Mouse (Mus musculus): ENCODE measurements around the gene Krtap4-1. TPM values are rescaled to one million over a fixed set of nuclear protein-coding genes. Genes with fewer than 3 reads are reported as not detected.
"Not testable (repeated sequence)": the region's sequence is repeated elsewhere in the genome, so short reads cannot be mapped to it uniquely, and the experiment has no call there.

Krtap4-1 gene
- polyA plus RNA-seq, 1 experiment from 2014 or later: not detected

DNA sequence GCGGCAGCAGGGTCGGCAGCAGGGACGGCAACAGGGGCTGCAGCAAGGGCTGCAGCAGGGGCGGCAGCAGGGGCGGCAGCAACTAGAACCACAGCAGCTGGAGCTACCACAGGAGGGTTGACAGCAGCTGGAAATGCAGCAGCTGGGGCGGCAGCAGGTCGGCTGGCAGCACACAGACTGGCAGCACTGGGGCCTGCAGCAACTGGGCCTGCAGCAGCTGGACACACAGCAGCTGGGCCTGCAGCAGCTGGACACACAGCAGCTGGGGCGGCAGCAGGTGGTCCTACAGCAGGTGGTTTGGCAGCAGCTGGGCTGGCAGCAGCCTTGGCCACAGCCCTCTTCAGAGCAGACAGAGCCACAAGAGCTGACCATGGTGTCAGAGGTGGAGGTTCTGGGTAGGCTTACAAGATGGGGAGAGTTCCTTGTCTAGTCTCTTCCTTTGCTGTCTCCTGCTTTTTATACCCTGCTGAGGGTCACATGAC is 6.7 kb upstream of the Krtap4-1 start, which contains the start of gene Krtap4-2:
Gene Krtap4-2 (minus strand): TSS at position 432 of the 482 bp plus-strand sequence.
- Histone ChIP-seq H3K4me1 (replicated peaks) (no peaks in the 10 kb centered on the region), H3K4me3 (no peak within 1 kb of the TSS), H3K9ac (no peak within 1 kb of the TSS), H3K27ac (replicated peaks) (no peak within 1 kb of the TSS), H3K4me2 (no peak within 1 kb of the TSS), H3K36me3 (no peaks in the 10 kb centered on the region), H3K27me3 (no peaks in the 10 kb centered on the region), H3K9me3 (no peaks in the 10 kb centered on the region)
- 38% methylated on average over 8 of the region's 8 CpGs for WGBS
- ATAC-seq (ENCODE audit: low FRiP score, low read depth): no peak

DNA sequence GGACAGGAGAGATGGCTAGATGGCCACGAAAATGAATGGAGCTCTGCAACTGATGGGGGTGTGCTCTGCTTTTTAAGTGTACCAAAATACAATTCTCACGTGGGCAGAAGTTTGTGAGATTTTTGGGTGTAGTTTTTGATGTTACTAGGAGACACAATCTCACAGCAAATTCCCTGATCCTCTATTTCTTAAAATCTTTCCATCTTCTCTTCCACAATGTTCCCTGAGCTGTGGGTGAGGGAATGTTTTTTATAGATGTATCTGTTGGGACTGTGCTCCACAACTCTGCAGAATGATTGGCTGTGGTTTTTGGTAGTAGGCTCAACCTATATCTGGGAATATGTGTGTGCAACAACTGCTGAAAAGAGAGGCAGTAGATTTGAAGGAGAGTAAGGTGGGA is 5.3 kb upstream of the Krtap4-1 start:
- Histone ChIP-seq H3K4me3 (no peak overlapping the region), H3K36me3 (no peaks in the 10 kb centered on the region), H3K9ac (no peak overlapping the region), H3K27me3 (no peaks in the 10 kb centered on the region), H3K27ac (replicated peaks) (no peak overlapping the region), H3K4me2 (no peak overlapping the region), H3K9me3 (no peaks in the 10 kb centered on the region), H3K4me1 (replicated peaks) (no peaks in the 10 kb centered on the region)
- no peak for ATAC-seq (ENCODE audit: low FRiP score, low read depth)
- 67% methylated on average over 2 of the region's 2 CpGs for WGBS

DNA sequence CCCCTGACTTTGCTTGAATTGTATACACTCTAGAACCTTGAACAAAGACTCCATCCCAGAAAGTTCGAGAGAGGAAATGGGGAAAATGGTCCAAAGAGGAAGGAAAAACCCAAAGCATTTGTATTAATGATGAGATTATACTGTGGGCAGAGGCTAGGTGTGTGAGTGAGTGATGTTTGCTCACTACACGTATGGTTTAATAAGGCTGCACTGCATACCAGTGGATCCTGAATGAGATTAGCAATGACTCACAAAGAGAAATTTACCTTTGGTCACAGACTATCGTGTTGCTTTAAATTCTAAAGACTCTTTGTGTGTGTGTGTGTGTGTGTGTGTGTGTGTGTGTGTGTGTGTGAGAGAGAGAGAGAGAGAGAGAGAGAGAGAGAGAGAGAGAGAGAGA is 2.9 kb upstream of the Krtap4-1 start:
- no peak for ATAC-seq (ENCODE audit: low FRiP score, low read depth)
- Histone ChIP-seq H3K27me3 (no peaks in the 10 kb centered on the region), H3K4me3 (no peak overlapping the region), H3K4me1 (replicated peaks) (no peaks in the 10 kb centered on the region), H3K9ac (no peak overlapping the region), H3K4me2 (no peak overlapping the region), H3K36me3 (no peaks in the 10 kb centered on the region), H3K9me3 (no peaks in the 10 kb centered on the region), H3K27ac (replicated peaks) (no peak overlapping the region)
- 81% methylated on average over 3 of the region's 3 CpGs for WGBS

- no peak within 1 kb of the TSS for H3K4me3 ChIP-seq
- no peaks in the 10 kb centered on the region for H3K9me3 ChIP-seq
- WGBS: 94% methylated on average over 2 of the region's 2 CpGs
- H3K27ac ChIP-seq (replicated peaks): no peak within 1 kb of the TSS
- ATAC-seq (ENCODE audit: low FRiP score, low read depth): no peak
- H3K4me1 ChIP-seq (replicated peaks): no peaks in the 10 kb centered on the region
- H3K4me2 ChIP-seq: no peak within 1 kb of the TSS
- H3K36me3 ChIP-seq: no peaks in the 10 kb centered on the region
- no peak within 1 kb of the TSS for H3K9ac ChIP-seq
- H3K27me3 ChIP-seq: no peaks in the 10 kb centered on the region
Measured at GRCm38 (mm10) chr11:99620335-99620734, 7.7 kb downstream of the Krtap4-1 start, which contains the start of gene Gm11562. Gene Gm11562 (minus strand): TSS chr11:99620435.

GRCm38 (mm10) chr11:99614796-99615363 is 13.2 kb downstream of the Krtap4-1 start, which contains the start of gene Krtap2-4:
Gene Krtap2-4 (minus strand): TSS chr11:99614846.
- WGBS: 78% methylated on average over 3 of the region's 3 CpGs
- H3K4me3 ChIP-seq: no peak within 1 kb of the TSS
- no peaks in the 10 kb centered on the region for H3K27me3 ChIP-seq
- H3K36me3 ChIP-seq: no peaks in the 10 kb centered on the region
- H3K27ac ChIP-seq (replicated peaks): no peak within 1 kb of the TSS
- no peak for ATAC-seq (ENCODE audit: low FRiP score, low read depth)
- H3K9me3 ChIP-seq: no peaks in the 10 kb centered on the region
- H3K4me1 ChIP-seq (replicated peaks): no peaks in the 10 kb centered on the region
- no peak within 1 kb of the TSS for H3K4me2 ChIP-seq
- H3K9ac ChIP-seq: no peak within 1 kb of the TSS

DNA sequence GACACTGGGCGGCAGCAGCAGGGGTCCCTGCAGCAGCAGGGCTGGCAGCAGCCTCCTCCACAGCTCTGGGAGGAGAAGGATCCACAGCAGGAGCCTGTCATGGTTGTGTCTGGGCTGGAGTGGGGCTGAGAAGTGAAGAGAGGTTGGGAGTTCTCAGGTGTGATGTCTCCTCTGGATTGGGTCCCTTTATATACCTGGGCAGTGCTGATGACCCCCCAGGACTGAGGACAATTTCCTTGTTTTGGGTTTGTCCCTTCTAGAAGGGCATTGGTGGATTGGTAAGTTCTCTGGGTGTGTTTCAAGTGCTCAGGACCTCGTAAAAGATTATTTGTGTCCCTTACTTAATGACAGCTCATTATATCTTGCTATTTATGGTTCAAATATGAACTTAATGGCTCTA is 17.9 kb downstream of the Krtap4-1 start, which contains the start of gene Gm11937:
Gene Gm11937 (minus strand): TSS at position 101 of the 400 bp plus-strand sequence.
- H3K4me3 ChIP-seq; H3K4me2 ChIP-seq; ATAC-seq (ENCODE audit: low FRiP score, low read depth); H3K4me1 ChIP-seq (replicated peaks); H3K27me3 ChIP-seq; H3K36me3 ChIP-seq; H3K27ac ChIP-seq (replicated peaks); H3K9ac ChIP-seq; H3K9me3 ChIP-seq: not testable (repeated sequence)
- 79% methylated on average over 1 of the region's 2 CpGs for WGBS

DNA sequence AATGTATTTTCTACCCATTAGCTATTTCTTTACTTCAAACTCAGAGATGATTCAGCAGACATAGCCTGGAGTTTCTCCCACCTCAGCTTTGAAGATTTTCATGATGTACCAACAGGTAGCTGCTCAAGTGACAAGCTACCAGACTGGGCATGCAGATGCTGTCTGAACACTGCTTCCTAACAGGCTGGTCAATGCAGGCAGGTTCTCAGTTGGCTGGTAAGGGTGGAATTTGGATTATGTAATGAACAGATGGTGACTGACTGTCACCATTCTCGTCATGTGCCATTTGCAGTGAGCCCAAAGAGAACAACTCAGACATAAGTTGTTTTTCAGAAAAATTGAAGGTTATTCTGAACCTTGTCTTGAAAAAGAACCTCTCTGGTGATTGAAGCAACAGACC is 18.9 kb downstream of the Krtap4-1 start:
- 68% methylated on average over 1 of the region's 1 CpGs for WGBS
- ATAC-seq (ENCODE audit: low FRiP score, low read depth): no peak
- Histone ChIP-seq H3K4me1 (replicated peaks) (no peaks in the 10 kb centered on the region), H3K4me2 (no peak overlapping the region), H3K4me3 (no peak overlapping the region), H3K9me3 (no peaks in the 10 kb centered on the region), H3K36me3 (no peaks in the 10 kb centered on the region), H3K9ac (no peak overlapping the region), H3K27me3 (no peaks in the 10 kb centered on the region), H3K27ac (replicated peaks) (no peak overlapping the region)

DNA sequence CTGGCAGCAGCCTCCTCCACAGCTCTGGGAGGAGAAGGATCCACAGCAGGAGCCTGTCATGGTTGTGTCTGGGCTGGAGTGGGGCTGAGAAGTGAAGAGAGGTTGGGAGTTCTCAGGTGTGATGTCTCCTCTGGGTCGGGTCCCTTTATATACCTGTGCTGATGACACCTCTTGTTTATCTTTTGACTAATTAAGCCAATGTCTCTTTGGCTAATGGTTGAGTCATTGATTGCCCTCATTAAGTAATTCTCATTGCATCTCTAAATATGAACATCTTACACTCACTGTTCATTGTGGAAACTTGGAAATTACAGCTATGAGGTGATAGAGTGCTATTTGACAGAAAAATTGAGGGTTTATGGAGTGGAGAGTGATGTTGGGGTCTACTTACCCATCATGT is 24.8 kb downstream of the Krtap4-1 start, which contains the start of gene Gm11938:
Gene Gm11938 (minus strand): TSS at position 101 of the 400 bp plus-strand sequence.
- H3K4me3 ChIP-seq; H3K9ac ChIP-seq; H3K4me1 ChIP-seq (replicated peaks); H3K27ac ChIP-seq (replicated peaks); ATAC-seq (ENCODE audit: low FRiP score, low read depth); H3K4me2 ChIP-seq; H3K36me3 ChIP-seq; H3K27me3 ChIP-seq; H3K9me3 ChIP-seq: not testable (repeated sequence)
- 88% methylated on average over 1 of the region's 1 CpGs for WGBS

- ATAC-seq (ENCODE audit: low FRiP score, low read depth); H3K27me3 ChIP-seq; H3K4me2 ChIP-seq; H3K9ac ChIP-seq; H3K27ac ChIP-seq (replicated peaks); H3K9me3 ChIP-seq; H3K4me1 ChIP-seq (replicated peaks); H3K36me3 ChIP-seq; H3K4me3 ChIP-seq: not testable (repeated sequence)
- 80% methylated on average over 6 of the region's 6 CpGs for WGBS
Measured at GRCm38 (mm10) chr11:99597742-99598141, 30.3 kb downstream of the Krtap4-1 start, which contains the start of gene Krtap9-3. Gene Krtap9-3 (minus strand): TSS chr11:99598105.

- H3K27ac ChIP-seq (replicated peaks): no peak within 1 kb of the TSS
- 83% methylated on average over 6 of the region's 6 CpGs for WGBS
- no peaks in the 10 kb centered on the region for H3K27me3 ChIP-seq
- no peak for ATAC-seq (ENCODE audit: low FRiP score, low read depth)
- H3K4me2 ChIP-seq: no peak within 1 kb of the TSS
- no peaks in the 10 kb centered on the region for H3K4me1 ChIP-seq (replicated peaks)
- no peaks in the 10 kb centered on the region for H3K36me3 ChIP-seq
- no peaks in the 10 kb centered on the region for H3K9me3 ChIP-seq
- H3K4me3 ChIP-seq: no peak within 1 kb of the TSS
- H3K9ac ChIP-seq: no peak within 1 kb of the TSS
Measured at GRCm38 (mm10) chr11:99590981-99591380, 37.1 kb downstream of the Krtap4-1 start, which contains the start of gene Krtap1-3. Gene Krtap1-3 (minus strand): TSS chr11:99591339.

GRCm38 (mm10) chr11:99585096-99585495 is 42.9 kb downstream of the Krtap4-1 start:
- Histone ChIP-seq H3K36me3 (no peaks in the 10 kb centered on the region), H3K4me1 (replicated peaks) (no peaks in the 10 kb centered on the region), H3K27me3 (no peaks in the 10 kb centered on the region), H3K9me3 (no peaks in the 10 kb centered on the region), H3K9ac (no peak overlapping the region), H3K27ac (replicated peaks) (no peak overlapping the region), H3K4me2 (no peak overlapping the region), H3K4me3 (no peak overlapping the region)
- no peak for ATAC-seq (ENCODE audit: low FRiP score, low read depth)
- 87% methylated on average over 7 of the region's 7 CpGs for WGBS

GRCm38 (mm10) chr11:99583245-99583704 is 44.8 kb downstream of the Krtap4-1 start, which contains the start of gene Krtap1-4:
Gene Krtap1-4 (minus strand): TSS chr11:99583654.
- no peak within 1 kb of the TSS for H3K4me2 ChIP-seq
- H3K4me1 ChIP-seq (replicated peaks): no peaks in the 10 kb centered on the region
- no peak within 1 kb of the TSS for H3K4me3 ChIP-seq
- H3K9me3 ChIP-seq: no peaks in the 10 kb centered on the region
- no peaks in the 10 kb centered on the region for H3K36me3 ChIP-seq
- no peaks in the 10 kb centered on the region for H3K27me3 ChIP-seq
- no peak for ATAC-seq (ENCODE audit: low FRiP score, low read depth)
- 84% methylated on average over 5 of the region's 5 CpGs for WGBS
- no peak within 1 kb of the TSS for H3K9ac ChIP-seq
- H3K27ac ChIP-seq (replicated peaks): no peak within 1 kb of the TSS
